Mouse (Mus musculus) embryonic fibroblast, embryonic 13.5 days (primary cell): ENCODE measurements around the gene Cd72. TPM values are rescaled to one million over a fixed set of nuclear protein-coding genes. Genes with fewer than 3 reads are reported as not detected.

Source experiments
- H3K27ac ChIP-seq: 2 replicates; pipeline ENCODE4 v1.5.1; 2012; ENCODE audit warnings: low read length, control low read depth, inconsistent platforms; ENCODE audit not compliant: insufficient read depth
- H3K4me1 ChIP-seq: 2 replicates; pipeline ENCODE4 v1.6.1; 2011; ENCODE audit warnings: low read length; ENCODE audit not compliant: control insufficient read depth, insufficient read depth
- H3K4me3 ChIP-seq: 2 replicates; pipeline ENCODE4 v1.5.1; 2011; ENCODE audit warnings: mild to moderate bottlenecking, control low read depth, low read length; ENCODE audit not compliant: insufficient read depth
- CTCF ChIP-seq: IDR thresholded peaks from 2 replicates; pipeline ENCODE4 v1.5.1; 2011; ENCODE audit warnings: mild to moderate bottlenecking, control low read depth, low read length, moderate library complexity, borderline replicate concordance; ENCODE audit not compliant: insufficient read depth
- POLR2A ChIP-seq: IDR thresholded peaks from 2 replicates; pipeline ENCODE4 v1.6.1; 2011; ENCODE audit warnings: low read depth, mild to moderate bottlenecking, control low read depth, low read length, moderate library complexity
- polyA plus RNA-seq: library from polyadenylated mRNA; stranded (reverse); fragments of >200 nt; gene quantifications from 2 replicates; pipeline ENCODE4 v1.2.4, GENCODE M21; 2011; ENCODE audit warnings: low read depth; ENCODE audit not compliant: missing spikeins, insufficient read length

Gene Cd72
- polyA plus RNA-seq, 1 experiment, result 3.8 TPM

GRCm38 (mm10) chr4:43428946-43429345 lies 25.5 kb downstream of the Cd72 start, which contains the start of gene Fam166b:
Fam166b (minus strand) TSS chr4:43429134.
- TF ChIP-seq CTCF (no peak), POLR2A (no peak)
- H3K4me3 ChIP-seq, result no peak within 1 kb of the TSS
- no peak within 1 kb of the TSS for H3K27ac ChIP-seq
- H3K4me1 ChIP-seq, result no peaks in the 10 kb centered on the region

DNA sequence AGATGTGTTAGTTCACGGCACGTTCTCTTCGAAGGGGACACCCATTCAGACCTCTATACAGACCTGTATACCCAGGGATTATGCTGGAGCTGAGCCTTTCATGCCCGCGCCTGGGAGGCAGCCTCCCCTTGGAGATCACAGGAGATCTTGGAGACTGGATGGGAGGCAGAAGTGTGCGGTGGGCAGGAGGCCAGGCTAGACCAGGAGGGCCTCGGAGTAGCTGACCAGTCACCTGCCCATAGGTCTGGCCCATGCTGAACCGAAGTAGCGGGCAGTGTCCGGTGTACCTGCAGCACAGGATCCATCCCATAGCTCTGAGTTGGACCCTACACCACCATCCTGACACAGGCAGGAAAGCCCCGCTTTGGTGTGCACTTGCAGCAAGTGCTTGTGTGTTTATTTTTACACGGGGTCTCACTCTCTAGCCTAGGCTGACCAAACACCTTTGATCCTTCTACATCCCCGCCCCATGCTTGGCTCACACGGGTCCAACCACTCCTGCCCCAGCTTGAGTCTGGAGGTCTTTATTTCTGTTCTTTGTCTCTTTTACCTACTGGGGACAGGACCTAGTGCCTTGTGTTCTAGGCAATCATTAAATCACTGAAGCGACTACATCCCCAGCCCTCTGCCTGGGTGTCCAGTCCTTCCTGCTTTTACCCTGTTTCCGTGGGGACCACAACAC lies 26.1 kb downstream of the Cd72 start:
- H3K27ac ChIP-seq, result no peak overlapping the region
- TF ChIP-seq CTCF, result no peak
- no peak for TF ChIP-seq POLR2A
- H3K4me3 ChIP-seq, result no peak overlapping the region
- H3K4me1 ChIP-seq, result no peaks in the 10 kb centered on the region

GRCm38 (mm10) chr4:43427501-43428179 lies 26.8 kb downstream of the Cd72 start:
- H3K4me3 ChIP-seq, result no peak overlapping the region
- H3K27ac ChIP-seq, result no peak overlapping the region
- TF ChIP-seq POLR2A (no peak), CTCF (no peak)
- no peaks in the 10 kb centered on the region for H3K4me1 ChIP-seq

DNA sequence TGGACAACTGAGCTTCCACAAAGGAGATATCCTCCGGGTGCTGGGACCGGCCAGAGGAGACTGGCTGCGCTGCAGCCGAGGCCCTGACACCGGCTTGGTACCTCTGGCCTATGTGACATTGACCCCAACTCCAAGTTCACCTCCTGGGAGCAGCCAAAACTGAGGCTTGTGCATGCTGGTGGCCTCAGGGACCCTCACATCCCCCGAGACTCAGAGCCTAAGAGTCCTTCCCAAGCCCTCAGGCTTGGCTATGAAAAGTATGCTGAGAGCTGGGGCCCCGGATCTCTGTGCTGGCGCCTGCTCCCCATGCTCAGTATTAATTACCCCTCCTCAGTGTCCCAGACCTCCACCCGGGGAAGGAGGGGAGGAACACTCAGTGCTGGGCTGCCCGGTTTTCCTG lies 27.9 kb downstream of the Cd72 start:
- TF ChIP-seq POLR2A, result no peak
- Histone ChIP-seq H3K27ac (no peak overlapping the region), H3K4me3 (no peak overlapping the region), H3K4me1 (no peaks in the 10 kb centered on the region)

GRCm38 (mm10) chr4:43425648-43426380 lies 28.6 kb downstream of the Cd72 start:
- Histone ChIP-seq H3K27ac (no peak overlapping the region), H3K4me3 (no peak overlapping the region), H3K4me1 (no peaks in the 10 kb centered on the region)
- TF ChIP-seq CTCF, result no peak
- no peak for TF ChIP-seq POLR2A

- TF ChIP-seq POLR2A (no peak), CTCF (no peak)
- Histone ChIP-seq H3K27ac (no peak overlapping the region), H3K4me1 (no peaks in the 10 kb centered on the region), H3K4me3 (no peak overlapping the region)
Observed at GRCm38 (mm10) chr4:43425197-43425596, 29.2 kb downstream of the Cd72 start.

DNA sequence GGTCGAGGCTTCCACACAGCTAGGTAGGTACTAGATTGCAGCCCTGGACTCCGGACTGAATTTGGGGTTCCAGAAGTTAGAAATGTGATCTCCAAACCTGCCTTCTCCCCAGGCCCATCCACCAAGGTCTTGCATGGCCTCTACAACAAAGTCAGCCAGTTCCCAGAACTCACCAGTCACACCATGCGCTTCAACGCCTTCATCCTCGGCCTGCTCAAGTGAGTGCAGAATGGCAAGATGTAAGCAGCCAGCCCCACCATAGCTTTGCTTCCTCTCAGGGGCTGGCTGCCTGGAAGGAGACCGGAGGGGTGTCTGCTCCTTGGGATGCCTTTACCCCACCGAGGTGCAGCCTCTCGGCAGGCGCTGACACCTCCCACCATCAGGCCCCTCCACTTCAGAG lies 30.4 kb downstream of the Cd72 start:
- TF ChIP-seq CTCF (no peak), POLR2A (no peak)
- Histone ChIP-seq H3K4me3 (no peak overlapping the region), H3K4me1 (0 out of 2 replicates have a peak, but pooled peaks cover 8% of the 10 kb centered on the region), H3K27ac (no peak overlapping the region)

DNA sequence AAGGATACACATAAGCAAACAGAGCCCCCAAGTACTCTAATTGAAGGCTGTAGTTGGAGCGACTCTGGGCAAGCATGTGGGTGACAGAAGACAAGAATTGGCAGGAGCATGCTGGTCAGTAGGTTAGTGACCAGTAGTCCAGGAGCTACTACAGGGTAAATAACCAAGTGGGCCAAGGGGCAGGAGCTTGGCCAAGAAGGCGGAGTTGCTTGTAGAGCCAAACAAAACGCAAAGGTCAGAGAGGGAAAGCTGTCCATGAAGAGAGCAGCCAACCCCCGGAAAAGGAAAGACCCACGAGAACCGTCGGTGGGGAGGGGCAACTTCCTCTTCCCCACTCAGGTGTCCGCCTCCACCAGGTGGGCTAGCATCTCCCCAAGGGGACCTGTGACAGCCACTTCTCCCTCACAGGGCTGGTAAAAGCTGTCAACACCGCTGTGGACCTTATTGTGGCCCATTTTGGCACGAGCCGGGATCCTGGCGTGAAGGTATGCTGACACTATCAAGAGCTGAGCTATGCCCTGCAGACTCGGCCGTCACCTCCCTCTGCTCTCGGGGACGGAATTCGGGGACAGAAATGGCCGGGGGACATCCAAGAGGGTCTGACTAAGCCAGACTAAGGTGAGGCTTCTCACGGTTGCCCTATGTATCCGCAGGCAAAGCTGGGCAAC lies 31.0 kb downstream of the Cd72 start:
- H3K27ac ChIP-seq, result no peak overlapping the region
- no peak overlapping the region for H3K4me3 ChIP-seq
- TF ChIP-seq POLR2A (no peak), CTCF (no peak)
- peaks cover 10% of the 10 kb centered on the region; the same call in 1 of the 2 replicates for H3K4me1 ChIP-seq

DNA sequence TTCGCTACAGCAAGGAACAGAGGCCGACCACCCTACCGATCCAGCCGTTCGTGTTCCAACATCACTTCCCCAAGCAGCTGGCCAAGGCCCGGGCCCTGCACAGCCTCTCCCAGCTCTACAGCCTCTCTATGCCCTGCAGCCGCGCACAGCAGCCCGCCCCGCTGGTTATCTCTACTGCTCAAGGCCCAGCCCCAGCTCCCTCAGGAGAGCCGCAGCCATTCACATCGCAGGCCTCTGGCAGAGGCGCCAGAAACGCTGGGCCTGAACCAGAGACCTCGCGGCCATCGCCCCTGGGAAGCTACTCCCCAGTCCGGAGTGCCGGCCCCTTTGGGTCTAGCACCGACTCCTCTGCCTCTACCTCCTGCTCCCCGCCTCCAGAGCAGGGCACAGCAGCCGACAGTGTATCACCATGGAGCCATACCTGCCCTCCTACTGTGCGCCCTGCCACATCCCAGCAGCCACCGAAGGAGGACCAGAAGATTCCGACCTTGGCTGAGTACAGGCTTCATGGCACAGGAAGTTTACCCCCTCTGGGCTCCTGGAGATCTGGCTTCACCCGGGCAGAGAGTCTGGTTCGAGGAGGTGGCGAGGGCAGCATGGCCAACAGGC lies 32.7 kb downstream of the Cd72 start:
- H3K4me3 ChIP-seq, result no peak overlapping the region
- H3K27ac ChIP-seq, result no peak overlapping the region
- H3K4me1 ChIP-seq, result peaks cover 20% of the 10 kb centered on the region; the same call in 1 of the 2 replicates
- TF ChIP-seq CTCF (no peak), POLR2A (no peak)

DNA sequence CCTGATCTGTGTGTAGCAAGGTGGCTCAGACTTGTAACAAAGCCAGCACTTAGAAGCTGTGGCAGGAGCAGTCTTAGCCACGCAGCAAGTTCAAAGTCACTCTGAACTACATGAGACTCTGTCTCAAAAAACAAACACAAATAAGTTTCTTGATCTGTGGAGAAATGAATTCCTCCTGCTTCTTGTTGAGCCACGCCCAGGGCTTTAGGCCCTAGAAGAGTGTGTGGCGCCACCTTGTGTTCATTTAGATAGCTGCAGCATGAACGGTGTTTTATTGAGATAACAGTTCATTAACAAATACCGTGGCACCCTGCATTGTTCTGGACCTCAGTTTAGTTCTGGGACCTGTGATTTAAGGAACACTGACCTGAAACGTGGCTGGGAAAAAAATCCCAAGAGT lies 34.1 kb downstream of the Cd72 start:
- peak overlapping the region; percentile 65 for H3K27ac ChIP-seq
- TF ChIP-seq POLR2A (no peak), CTCF (peak; percentile 43; the same call in 1 of the 2 replicates)
- no peak overlapping the region for H3K4me3 ChIP-seq
- H3K4me1 ChIP-seq, result peaks cover 20% of the 10 kb centered on the region; the same call in 1 of the 2 replicates
